Mouse (Mus musculus) heart, postnatal 36 days (tissue): Measurements from ENCODE around the gene Sdc4. TPM values are rescaled to one million over a fixed set of nuclear protein-coding genes. Genes with fewer than 3 reads are reported as not detected.

Experiments
- DNase-seq, 2 experiments: peaks; one replicate each; pipeline ENCODE4 v3.0.0; 2021 to 2022
- intact Hi-C: fragments of 180-260 bp; cut with DNase I; formaldehyde crosslinking; loops from one replicate; pipeline ENCODE4 v1.15.1; 2025
- total RNA-seq, 2 experiments: library from RNA; stranded (reverse); gene quantifications; 2 replicates each; pipeline ENCODE4 v1.2.3; 2021

Sdc4 gene
- total RNA-seq, 2 experiments from 2014 or later, result 20.6 to 20.7 TPM

- peak; percentile 67 to 73 for DNase-seq
- intact Hi-C loops, result no loop called here
Measured at GRCm38 (mm10) chr2:164452000-164452676, 8.5 kb upstream of the Sdc4 start.

- intact Hi-C loops, result no loop called here
- no peak for DNase-seq
Measured at GRCm38 (mm10) chr2:164449341-164450042, 5.8 kb upstream of the Sdc4 start.

- intact Hi-C loops, result no loop called here
- DNase-seq, result no peak
Measured at GRCm38 (mm10) chr2:164448921-164449320, 5.2 kb upstream of the Sdc4 start.

- DNase-seq, result no peak
Measured at GRCm38 (mm10) chr2:164448140-164448539, 4.5 kb upstream of the Sdc4 start.

GRCm38 (mm10) chr2:164446086-164446469 lies 2.4 kb upstream of the Sdc4 start:
- intact Hi-C loops, result no loop called here

More at GRCm38 (mm10) chr2:164448140-164448539, 4.5 kb upstream of the Sdc4 start:
- intact Hi-C loops, result no loop called here

GRCm38 (mm10) chr2:164445399-164446085 lies 1.9 kb upstream of the Sdc4 start:
- no peak for DNase-seq
- intact Hi-C loops, result no loop called here

More at GRCm38 (mm10) chr2:164446086-164446469, 2.4 kb upstream of the Sdc4 start:
- DNase-seq, result no peak

- DNase-seq, result no peak
- intact Hi-C loops, result no loop called here
Measured at GRCm38 (mm10) chr2:164444701-164445100, 1.0 kb upstream of the Sdc4 start.

- intact Hi-C loops, result no loop called here
- peak; percentile 85 to 88 for DNase-seq
Measured at GRCm38 (mm10) chr2:164443051-164443437, 643 bp downstream of the Sdc4 start.

- intact Hi-C loops, result no loop called here
- peak; percentile 56 to 66 for DNase-seq
Measured at GRCm38 (mm10) chr2:164442315-164443050, 1.2 kb downstream of the Sdc4 start.

- DNase-seq, result no peak
Measured at GRCm38 (mm10) chr2:164441731-164442130, 2.0 kb downstream of the Sdc4 start.

GRCm38 (mm10) chr2:164441155-164441554 lies 2.5 kb downstream of the Sdc4 start:
- intact Hi-C loops, result no loop called here
- no peak for DNase-seq

More at GRCm38 (mm10) chr2:164441731-164442130, 2.0 kb downstream of the Sdc4 start:
- intact Hi-C loops, result no loop called here

GRCm38 (mm10) chr2:164440314-164440713 lies 3.4 kb downstream of the Sdc4 start:
- DNase-seq, result no peak

GRCm38 (mm10) chr2:164439001-164439421 lies 4.7 kb downstream of the Sdc4 start:
- DNase-seq, result no peak
- intact Hi-C loops, result no loop called here

More at GRCm38 (mm10) chr2:164440314-164440713, 3.4 kb downstream of the Sdc4 start:
- intact Hi-C loops, result no loop called here

GRCm38 (mm10) chr2:164438257-164438656 lies 5.4 kb downstream of the Sdc4 start:
- DNase-seq, result no peak
- intact Hi-C loops, result no loop called here

GRCm38 (mm10) chr2:164437710-164438109 lies 6.0 kb downstream of the Sdc4 start:
- intact Hi-C loops, result no loop called here
- no peak for DNase-seq

- intact Hi-C loops, result no loop called here
- DNase-seq, result no peak
Measured at GRCm38 (mm10) chr2:164436961-164437360, 6.7 kb downstream of the Sdc4 start.

- no peak for DNase-seq
- intact Hi-C loops, result no loop called here
Measured at GRCm38 (mm10) chr2:164436215-164436913, 7.3 kb downstream of the Sdc4 start.

GRCm38 (mm10) chr2:164435216-164436090 lies 8.2 kb downstream of the Sdc4 start:
- intact Hi-C loops, result no loop called here
- no peak for DNase-seq

GRCm38 (mm10) chr2:164434681-164435080 lies 9.0 kb downstream of the Sdc4 start:
- intact Hi-C loops, result no loop called here
- DNase-seq, result no peak
